Mouse (Mus musculus) heart, embryonic 16.5 days (tissue): ENCODE measurements around the gene Tbl1x. TPM values are rescaled to one million over a fixed set of nuclear protein-coding genes. Genes with fewer than 3 reads are reported as not detected.
A peak's percentile ranks its signal among the peaks of the same experiment; 100 is the strongest.

ENCODE experiments used
- ATAC-seq: fragments of 200-750 bp; cut with Nextera tagmentation; replicated peaks from 2 replicates; pipeline ENCODE4 v1.8.0; 2017; ENCODE audit warnings: moderate number of reproducible peaks; ENCODE audit not compliant: insufficient read depth, low FRiP score; ENCODE audit errors: extremely low read depth
- H3K27ac ChIP-seq: fragments of 300-500 bp; sonication (generic); 2 replicates; pipeline ENCODE4 v1.5.1; 2014; ENCODE audit warnings: mild to moderate bottlenecking, low read length, control low read depth, moderate library complexity
- H3K27me3 ChIP-seq: fragments of 300-500 bp; sonication (generic); 2 replicates; pipeline ENCODE4 v1.6.1; 2014; ENCODE audit warnings: low read length, mixed read lengths; ENCODE audit not compliant: control insufficient read depth, insufficient read depth
- H3K36me3 ChIP-seq: fragments of 300-500 bp; sonication (generic); 2 replicates; pipeline ENCODE4 v1.6.1; 2014; ENCODE audit not compliant: control insufficient read depth, insufficient read depth
- H3K4me1 ChIP-seq: fragments of 300-500 bp; sonication (generic); 2 replicates; pipeline ENCODE4 v1.6.1; 2014; ENCODE audit warnings: low read length, mixed read lengths; ENCODE audit not compliant: control insufficient read depth, insufficient read depth
- H3K4me2 ChIP-seq: fragments of 300-500 bp; sonication (generic); 2 replicates; pipeline ENCODE4 v1.6.1; 2014; ENCODE audit warnings: low read depth, mild to moderate bottlenecking, control low read depth, low read length
- H3K4me3 ChIP-seq: fragments of 300-500 bp; sonication (generic); 2 replicates; pipeline ENCODE4 v1.5.1; 2014; ENCODE audit warnings: mild to moderate bottlenecking, control low read depth, low read length
- H3K9ac ChIP-seq: fragments of 300-500 bp; sonication (generic); 2 replicates; pipeline ENCODE4 v1.6.1; 2014; ENCODE audit warnings: low read length, control low read depth
- H3K9me3 ChIP-seq: fragments of 300-500 bp; sonication (generic); replicated peaks from 2 replicates; pipeline ENCODE4 v1.6.1; 2016; ENCODE audit warnings: low read length; ENCODE audit not compliant: control insufficient read depth
- WGBS: fragments of 180-500 bp; shearing (Covaris S2); extraction: QIAGEN DNeasy Blood & Tissue Kit; methylation state at CpG from one replicate; pipeline ENCODE4 v1.1.7; 2014; 5-methylcytosine and 5-hydroxymethylcytosine counted together
- polyA plus RNA-seq: library from polyadenylated mRNA; unstranded; fragments of >200 nt; fragmentation: Nextera tagmentation; extraction: Ambion mirVana; gene quantifications from 2 replicates; pipeline ENCODE4 v1.2.1, GENCODE M21; 2015

Tbl1x gene
- polyA plus RNA-seq, 1 experiment from 2014 or later = 55.5 TPM

DNA sequence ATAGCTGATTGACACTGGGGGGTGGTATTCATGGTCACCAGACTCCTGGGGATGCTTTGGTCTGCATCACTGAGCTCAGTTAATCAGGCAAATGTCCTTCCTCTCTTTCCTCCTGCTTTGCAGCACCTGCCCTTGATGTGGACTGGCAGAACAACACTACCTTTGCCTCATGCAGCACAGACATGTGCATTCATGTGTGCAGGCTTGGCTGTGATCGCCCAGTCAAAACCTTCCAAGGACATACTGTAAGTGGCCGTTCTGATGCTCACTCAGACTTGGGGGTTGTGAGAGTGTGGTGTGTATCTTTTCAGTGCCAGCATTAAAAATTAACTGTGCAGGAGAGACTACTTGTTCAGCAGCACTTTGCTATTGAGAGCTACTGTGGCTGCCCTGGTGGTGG lies 139.4 kb downstream of the Tbl1x start:
- Histone ChIP-seq H3K9ac (no peak overlapping the region), H3K4me1 (no peaks in the 10 kb centered on the region), H3K9me3 (no peaks in the 10 kb centered on the region), H3K4me2 (no peak overlapping the region), H3K27ac (no peak overlapping the region), H3K27me3 (no peaks in the 10 kb centered on the region), H3K4me3 (no peak overlapping the region), H3K36me3 (peaks cover 27% of the 10 kb centered on the region)
- 87% methylated on average over 2 of the region's 2 CpGs for WGBS
- ATAC-seq = no peak

DNA sequence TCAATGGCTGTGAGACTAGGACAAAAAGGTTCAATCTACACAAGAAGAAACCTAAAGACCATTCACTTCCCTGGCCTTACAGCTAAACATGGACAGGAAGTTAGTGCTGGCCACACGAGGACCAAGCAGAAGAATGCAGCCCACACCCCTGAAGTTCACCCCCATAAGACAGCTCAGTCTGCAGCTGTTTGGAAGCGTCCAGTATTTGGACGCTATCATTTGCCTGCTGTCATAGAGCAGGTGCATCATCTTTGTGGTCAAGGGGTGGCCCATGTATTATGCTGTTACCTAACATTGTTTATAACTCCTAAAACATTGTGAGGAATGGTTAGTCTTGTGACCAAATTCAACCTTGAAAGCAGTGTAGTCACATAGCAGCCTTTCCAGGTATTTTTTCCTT lies 151.2 kb downstream of the Tbl1x start:
- Histone ChIP-seq H3K36me3 (peaks cover 19% of the 10 kb centered on the region), H3K27me3 (no peaks in the 10 kb centered on the region), H3K9me3 (0 out of 2 replicates have a peak, but pooled peaks cover 2% of the 10 kb centered on the region), H3K4me3 (no peak overlapping the region), H3K4me1 (no peaks in the 10 kb centered on the region), H3K4me2 (no peak overlapping the region), H3K9ac (no peak overlapping the region), H3K27ac (no peak overlapping the region)
- ATAC-seq = no peak
- 76% methylated on average over 3 of the region's 3 CpGs for WGBS

DNA sequence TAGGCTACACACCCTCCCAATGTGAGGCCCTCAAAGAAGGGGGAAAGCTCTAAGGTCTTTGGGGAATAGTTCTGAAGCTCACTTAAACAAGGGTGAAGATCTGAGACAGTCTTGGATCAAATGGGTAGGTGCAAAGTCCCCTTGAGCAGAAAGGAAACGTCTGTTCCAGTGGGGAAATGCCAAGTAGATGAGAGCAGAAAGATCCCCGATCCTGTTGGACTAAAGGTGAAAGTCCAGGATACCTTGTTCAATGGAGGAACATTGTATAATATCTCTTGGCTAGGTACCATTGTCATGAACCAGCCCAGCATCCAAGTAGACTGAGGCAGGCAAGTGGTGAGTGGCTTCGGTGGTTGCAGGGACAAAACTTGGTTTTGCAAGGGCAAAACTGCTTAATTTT lies 152.5 kb downstream of the Tbl1x start:
- WGBS = 66% methylated on average over 3 of the region's 3 CpGs
- no peak for ATAC-seq
- Histone ChIP-seq H3K4me3 (no peak overlapping the region), H3K9ac (no peak overlapping the region), H3K36me3 (peaks cover 19% of the 10 kb centered on the region), H3K4me2 (no peak overlapping the region), H3K4me1 (no peaks in the 10 kb centered on the region), H3K27ac (no peak overlapping the region), H3K27me3 (no peaks in the 10 kb centered on the region), H3K9me3 (0 out of 2 replicates have a peak, but pooled peaks cover 2% of the 10 kb centered on the region)

DNA sequence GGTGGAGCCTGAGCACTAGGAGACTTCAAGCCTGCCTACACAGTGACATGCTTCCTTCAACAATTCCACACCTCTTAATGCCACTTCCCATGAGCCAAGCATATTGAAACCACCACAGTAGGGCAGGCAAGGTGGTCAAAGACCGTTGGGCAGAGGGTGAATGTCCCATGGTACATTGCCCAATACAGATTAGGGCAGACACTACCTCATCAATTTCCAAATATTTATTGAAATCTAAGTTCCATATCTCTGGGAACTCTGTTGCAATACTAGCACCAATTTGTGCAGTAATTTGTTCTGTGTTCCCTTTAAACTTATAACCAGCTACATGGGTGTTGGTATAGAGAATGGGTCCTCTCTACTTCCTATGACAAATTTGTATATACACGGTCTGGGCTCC lies 154.2 kb downstream of the Tbl1x start:
- no peaks in the 10 kb centered on the region for H3K4me1 ChIP-seq
- H3K4me2 ChIP-seq = no peak overlapping the region
- WGBS = 82% methylated on average over 2 of the region's 2 CpGs

DNA sequence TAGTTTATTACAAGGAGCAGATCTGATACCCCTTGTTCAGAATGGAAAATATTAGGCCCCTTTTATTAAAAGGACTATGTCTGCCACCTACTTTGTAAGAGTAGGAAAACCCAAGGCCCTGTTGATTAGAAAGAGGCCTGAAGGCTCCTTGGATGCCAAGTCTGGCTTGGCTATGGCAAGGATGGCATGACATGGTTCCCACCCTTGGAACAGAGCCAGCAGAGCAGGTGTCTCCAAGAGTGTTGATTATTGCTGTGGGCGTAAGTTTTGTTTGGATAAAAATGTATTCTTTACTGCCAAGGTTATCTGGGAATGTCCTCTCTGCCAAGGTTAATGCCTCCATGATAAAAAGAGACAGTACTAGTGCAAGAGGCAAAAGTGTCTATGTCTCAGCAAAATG lies 156.1 kb downstream of the Tbl1x start:
- H3K36me3 ChIP-seq = peaks cover 7% of the 10 kb centered on the region
- no peaks in the 10 kb centered on the region for H3K27me3 ChIP-seq
- no peak overlapping the region for H3K4me3 ChIP-seq
- no peaks in the 10 kb centered on the region for H3K4me1 ChIP-seq
- no peak overlapping the region for H3K4me2 ChIP-seq
- no peak for ATAC-seq
- H3K27ac ChIP-seq = no peak overlapping the region
- 0 out of 2 replicates have a peak, but pooled peaks cover 2% of the 10 kb centered on the region for H3K9me3 ChIP-seq
- WGBS = 55% methylated on average over 1 of the region's 1 CpGs
- no peak overlapping the region for H3K9ac ChIP-seq

More for the DNA sequence above, 154.2 kb downstream of the Tbl1x start:
- 0 out of 2 replicates have a peak, but pooled peaks cover 2% of the 10 kb centered on the region for H3K9me3 ChIP-seq
- H3K4me3 ChIP-seq = no peak overlapping the region
- ATAC-seq = no peak
- peaks cover 15% of the 10 kb centered on the region for H3K36me3 ChIP-seq
- H3K27ac ChIP-seq = no peak overlapping the region
- no peak overlapping the region for H3K9ac ChIP-seq
- H3K27me3 ChIP-seq = no peaks in the 10 kb centered on the region

DNA sequence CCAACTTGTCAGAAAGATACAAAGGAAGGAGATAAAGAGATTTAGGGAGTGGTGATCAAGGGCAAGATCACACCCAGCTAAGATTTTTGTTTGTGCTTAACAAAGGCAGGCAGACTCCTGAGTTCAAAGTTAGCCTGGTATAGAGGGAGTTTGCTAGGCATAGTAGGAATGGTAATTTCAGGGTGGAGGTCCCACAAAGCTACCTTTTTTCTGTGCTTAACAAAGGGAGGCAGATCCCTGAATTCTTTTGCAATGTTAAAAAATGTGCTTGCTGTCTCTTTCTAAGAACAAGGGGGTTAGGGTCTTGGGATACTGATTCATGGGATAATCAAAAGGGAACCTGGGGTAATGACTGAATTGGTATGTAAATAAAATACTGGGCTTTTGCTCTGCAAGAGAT lies 156.6 kb downstream of the Tbl1x start:
- Histone ChIP-seq H3K36me3 (peaks cover 5% of the 10 kb centered on the region), H3K4me1 (no peaks in the 10 kb centered on the region), H3K9me3 (0 out of 2 replicates have a peak, but pooled peaks cover 2% of the 10 kb centered on the region), H3K27me3 (no peaks in the 10 kb centered on the region), H3K4me2 (no peak overlapping the region), H3K4me3 (no peak overlapping the region), H3K9ac (no peak overlapping the region), H3K27ac (no peak overlapping the region)
- no peak for ATAC-seq

DNA sequence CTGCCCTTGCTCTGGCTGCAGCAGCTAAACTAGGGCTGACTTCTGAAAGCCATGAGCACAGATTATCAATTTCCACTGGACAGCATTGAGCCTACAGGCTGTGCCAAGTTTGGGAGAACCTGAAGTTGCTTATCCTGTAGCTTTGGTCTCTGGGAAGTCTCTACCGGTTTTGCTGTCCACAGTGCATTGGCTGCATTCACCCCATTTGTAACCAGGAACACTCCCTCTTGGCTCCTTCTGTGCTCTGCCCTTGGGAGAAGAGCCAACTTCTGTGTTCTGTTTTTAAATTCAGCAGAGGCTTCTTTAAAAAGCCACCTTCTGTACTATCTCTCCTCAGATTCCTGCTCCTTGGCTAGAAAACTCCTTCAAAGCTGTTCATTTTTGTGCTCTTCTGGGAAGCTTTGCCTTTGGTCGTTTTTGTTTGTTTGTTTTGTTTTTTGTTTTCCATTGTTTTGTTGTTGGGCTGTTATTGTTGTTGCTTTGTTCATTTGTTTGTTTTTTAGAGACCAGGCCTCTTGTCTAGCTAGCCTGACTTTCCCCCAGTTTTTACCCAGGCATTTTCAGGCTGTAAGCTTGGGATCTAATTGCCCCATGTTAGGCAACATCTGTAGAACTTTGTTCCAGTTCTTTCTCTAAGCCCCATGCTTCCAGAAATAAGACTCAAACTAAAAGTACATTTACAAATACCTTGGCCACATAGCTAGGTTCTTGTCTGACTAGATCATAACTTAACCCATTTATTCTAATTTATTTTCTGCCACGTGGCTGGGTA lies 159.2 kb downstream of the Tbl1x start:
- Histone ChIP-seq H3K27ac (0 out of 2 replicates have a peak overlapping the region, but pooled peaks have one; percentile 3), H3K9me3 (no peaks in the 10 kb centered on the region), H3K27me3 (no peaks in the 10 kb centered on the region), H3K9ac (no peak overlapping the region), H3K4me2 (no peak overlapping the region), H3K4me1 (no peaks in the 10 kb centered on the region), H3K36me3 (no peaks in the 10 kb centered on the region), H3K4me3 (no peak overlapping the region)
- peak; percentile 55; the same call in 1 of the 2 replicates for ATAC-seq
- WGBS = 42% methylated on average over 3 of the region's 3 CpGs
